Mouse (Mus musculus): Measurements from ENCODE around the gene Slc31a1. TPM values are rescaled to one million over a fixed set of nuclear protein-coding genes. Genes with fewer than 3 reads are reported as not detected.
A peak's percentile ranks its signal among the peaks of the same experiment; 100 is the strongest.

Gene Slc31a1
- total and polyA plus RNA-seq, 2 experiments = 75.3 to 88.4 TPM

DNA sequence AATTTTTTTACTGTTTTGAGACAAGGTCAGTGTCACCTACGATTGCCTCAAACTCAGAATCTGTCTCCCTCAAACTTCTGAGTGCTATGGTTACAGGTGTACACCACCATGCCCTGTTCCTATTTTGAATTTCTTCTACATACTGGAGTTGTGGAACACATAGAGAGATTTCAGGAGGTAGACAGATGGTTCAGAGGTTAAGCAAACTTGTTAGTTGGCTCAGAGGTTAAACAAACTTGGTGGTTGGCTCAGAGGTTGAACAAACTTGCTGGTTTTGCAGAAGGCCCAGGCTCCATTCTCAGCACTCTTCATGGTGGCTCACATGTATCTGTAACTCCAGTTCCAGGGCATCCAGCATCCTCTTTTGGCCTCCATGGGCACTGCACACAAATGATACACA, 23.6 kb downstream of the Slc31a1 start:
- H3K79me2 ChIP-seq (ENCODE audit: control insufficient read depth, insufficient read depth, low read length) = peaks cover 21% of the 10 kb centered on the region; the same call in 1 of the 2 replicates
- TF ChIP-seq CTCF (IDR thresholded peaks at IDR 0.05; ENCODE audit: low read depth, low read length) (no peak), POLR2A (IDR thresholded peaks at IDR 0.05; ENCODE audit: extremely low read depth, insufficient read depth, low read length) (no peak)
- H3K27ac ChIP-seq (replicated peaks; ENCODE audit: insufficient read depth, low read depth, low read length) = peak overlapping the region; percentile 37
- peaks cover 29% of the 10 kb centered on the region for H3K4me1 ChIP-seq (ENCODE audit: control insufficient read depth, insufficient read depth, low read length)
- peak; percentile 97 for DNase-seq (ENCODE audit: extremely low read depth, low read depth, low spot score)
- H3K9ac ChIP-seq (ENCODE audit: low read depth, low read length) = no peak overlapping the region
- no peaks in the 10 kb centered on the region for H3K27me3 ChIP-seq (ENCODE audit: control insufficient read depth, insufficient read depth, low read length)
- H3K4me3 ChIP-seq (ENCODE audit: insufficient read depth, low read depth, low read length) = no peak overlapping the region
- peaks cover 23% of the 10 kb centered on the region for H3K36me3 ChIP-seq (ENCODE audit: control insufficient read depth, insufficient read depth, low read length)
- 39% methylated on average over 1 of the region's 1 CpGs for WGBS

GRCm38 (mm10) chr4:62385439-62385838, 24.9 kb downstream of the Slc31a1 start:
- H3K27ac ChIP-seq (replicated peaks; ENCODE audit: insufficient read depth, low read depth, low read length) = no peak overlapping the region
- peaks cover 12% of the 10 kb centered on the region; the same call in 1 of the 2 replicates for H3K79me2 ChIP-seq (ENCODE audit: control insufficient read depth, insufficient read depth, low read length)
- H3K27me3 ChIP-seq (ENCODE audit: control insufficient read depth, insufficient read depth, low read length) = no peaks in the 10 kb centered on the region
- no peak overlapping the region for H3K9ac ChIP-seq (ENCODE audit: low read depth, low read length)
- WGBS = 96% methylated on average over 7 of the region's 7 CpGs
- TF ChIP-seq CTCF (IDR thresholded peaks at IDR 0.05; ENCODE audit: low read depth, low read length) (no peak), POLR2A (IDR thresholded peaks at IDR 0.05; ENCODE audit: extremely low read depth, insufficient read depth, low read length) (no peak)
- H3K36me3 ChIP-seq (ENCODE audit: control insufficient read depth, insufficient read depth, low read length) = peaks cover 29% of the 10 kb centered on the region
- peaks cover 36% of the 10 kb centered on the region for H3K4me1 ChIP-seq (ENCODE audit: control insufficient read depth, insufficient read depth, low read length)
- H3K4me3 ChIP-seq (ENCODE audit: insufficient read depth, low read depth, low read length) = no peak overlapping the region
- DNase-seq (ENCODE audit: extremely low read depth, low read depth, low spot score) = no peak

DNA sequence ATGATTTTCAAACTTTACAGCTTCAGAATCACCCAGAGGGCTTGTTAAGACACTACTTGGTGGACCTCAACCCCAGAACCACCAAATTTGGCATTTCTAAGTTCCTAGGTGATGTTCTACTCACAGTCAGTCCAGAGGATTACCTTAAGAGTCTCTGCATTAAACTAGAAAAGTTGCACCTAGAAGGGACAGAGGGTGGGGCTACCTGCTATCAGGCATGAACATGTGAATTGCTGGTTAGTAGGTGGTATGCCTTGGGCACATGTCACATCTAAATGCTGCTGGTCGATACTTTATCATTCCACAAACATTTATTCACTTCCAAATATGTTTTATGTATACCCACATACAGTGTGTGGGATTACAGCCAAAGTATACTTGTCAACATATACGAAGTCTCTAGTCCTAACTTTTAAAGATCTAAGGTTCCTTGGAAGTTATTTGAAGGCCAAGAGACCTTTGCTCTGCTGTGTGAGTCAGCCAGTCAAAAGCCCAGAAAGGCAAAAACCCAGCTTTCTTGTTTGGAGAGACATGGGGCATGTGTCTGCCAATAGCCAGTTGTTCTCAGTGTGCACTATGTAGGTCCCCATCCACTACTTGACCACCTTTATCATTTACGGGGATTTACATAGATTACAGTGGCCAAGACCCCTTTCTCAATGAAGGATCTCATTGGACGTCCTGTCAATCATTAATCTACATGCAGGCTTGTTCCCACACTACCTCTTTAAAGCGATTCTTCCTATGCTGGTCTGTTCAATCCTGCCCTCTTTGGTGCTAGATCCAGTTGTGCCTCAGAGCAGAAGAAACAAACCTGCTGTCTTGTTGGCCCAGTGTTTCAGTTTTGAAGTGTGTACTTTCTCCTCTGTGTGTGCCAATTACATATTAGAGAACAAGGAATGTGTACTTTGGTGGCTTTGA, 29.3 kb downstream of the Slc31a1 start:
- WGBS = 31% methylated on average over 5 of the region's 5 CpGs
- peak; percentile 81 for DNase-seq (ENCODE audit: extremely low read depth, low read depth, low spot score)
- H3K36me3 ChIP-seq (ENCODE audit: control insufficient read depth, insufficient read depth, low read length) = peaks cover 43% of the 10 kb centered on the region
- H3K4me3 ChIP-seq (ENCODE audit: insufficient read depth, low read depth, low read length) = no peak overlapping the region
- peaks cover 19% of the 10 kb centered on the region for H3K4me1 ChIP-seq (ENCODE audit: control insufficient read depth, insufficient read depth, low read length)
- peak overlapping the region; percentile 83 for H3K27ac ChIP-seq (replicated peaks; ENCODE audit: insufficient read depth, low read depth, low read length)
- no peak overlapping the region for H3K9ac ChIP-seq (ENCODE audit: low read depth, low read length)
- TF ChIP-seq POLR2A (IDR thresholded peaks at IDR 0.05; ENCODE audit: extremely low read depth, insufficient read depth, low read length) = no peak
- no peak for TF ChIP-seq CTCF (IDR thresholded peaks at IDR 0.05; ENCODE audit: low read depth, low read length)
- H3K27me3 ChIP-seq (ENCODE audit: control insufficient read depth, insufficient read depth, low read length) = no peaks in the 10 kb centered on the region
- H3K79me2 ChIP-seq (ENCODE audit: control insufficient read depth, insufficient read depth, low read length) = peaks cover 7% of the 10 kb centered on the region; the same call in 1 of the 2 replicates

DNA sequence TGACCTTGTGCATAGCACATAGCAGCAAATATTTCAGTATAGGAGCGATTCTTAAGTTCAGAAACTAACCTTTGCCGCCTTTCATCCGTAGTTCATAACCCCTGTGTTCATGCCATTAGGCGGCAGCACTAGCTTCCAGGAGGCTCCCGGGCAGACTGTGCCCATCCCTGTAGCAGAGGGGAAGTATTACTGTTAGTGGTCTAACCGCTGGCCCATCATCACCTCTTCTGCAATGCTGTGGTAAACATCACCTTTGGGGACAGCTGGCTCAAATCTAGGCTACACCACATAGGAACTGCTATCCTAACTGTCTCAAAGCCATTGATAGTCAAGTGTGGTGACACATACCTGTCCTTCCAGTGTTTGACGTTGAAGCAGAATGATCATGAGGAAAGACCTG, 31.4 kb downstream of the Slc31a1 start:
- Histone ChIP-seq H3K4me3 (ENCODE audit: insufficient read depth, low read depth, low read length) (no peak overlapping the region), H3K36me3 (ENCODE audit: control insufficient read depth, insufficient read depth, low read length) (peaks cover 46% of the 10 kb centered on the region), H3K4me1 (ENCODE audit: control insufficient read depth, insufficient read depth, low read length) (peaks cover 27% of the 10 kb centered on the region), H3K9ac (ENCODE audit: low read depth, low read length) (no peak overlapping the region), H3K27me3 (ENCODE audit: control insufficient read depth, insufficient read depth, low read length) (no peaks in the 10 kb centered on the region), H3K27ac (replicated peaks; ENCODE audit: insufficient read depth, low read depth, low read length) (no peak overlapping the region), H3K79me2 (ENCODE audit: control insufficient read depth, insufficient read depth, low read length) (peaks cover 7% of the 10 kb centered on the region; the same call in 1 of the 2 replicates)
- DNase-seq (ENCODE audit: extremely low read depth, low read depth, low spot score) = no peak
- 84% methylated on average over 7 of the region's 7 CpGs for whole genome bisulfite sequencing
- TF ChIP-seq CTCF (IDR thresholded peaks at IDR 0.05; ENCODE audit: low read depth, low read length) (no peak), POLR2A (IDR thresholded peaks at IDR 0.05; ENCODE audit: extremely low read depth, insufficient read depth, low read length) (no peak)

DNA sequence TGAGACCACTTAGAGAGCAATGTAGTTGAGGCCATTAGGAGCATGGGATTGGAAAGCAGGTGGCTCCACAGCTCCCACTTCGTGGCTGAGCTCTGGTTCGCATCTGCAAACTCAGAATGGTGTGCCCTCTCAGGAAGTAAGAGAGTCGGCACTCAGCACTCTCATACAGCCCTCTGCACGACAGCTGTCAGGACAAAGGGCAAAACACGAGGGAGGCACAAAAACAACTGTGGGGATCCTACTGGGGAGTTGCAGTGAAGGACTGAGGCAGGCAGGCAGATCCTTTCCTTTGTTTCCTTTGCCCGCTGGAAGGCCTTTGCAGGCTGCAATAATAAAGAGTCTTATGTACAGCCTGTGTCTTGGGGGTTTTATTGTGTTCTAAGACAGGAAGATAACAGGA, 32.9 kb downstream of the Slc31a1 start:
- no peak overlapping the region for H3K27ac ChIP-seq (replicated peaks; ENCODE audit: insufficient read depth, low read depth, low read length)
- peaks cover 30% of the 10 kb centered on the region for H3K4me1 ChIP-seq (ENCODE audit: control insufficient read depth, insufficient read depth, low read length)
- peaks cover 11% of the 10 kb centered on the region; the same call in 1 of the 2 replicates for H3K79me2 ChIP-seq (ENCODE audit: control insufficient read depth, insufficient read depth, low read length)
- H3K9ac ChIP-seq (ENCODE audit: low read depth, low read length) = no peak overlapping the region
- H3K27me3 ChIP-seq (ENCODE audit: control insufficient read depth, insufficient read depth, low read length) = no peaks in the 10 kb centered on the region
- no peak overlapping the region for H3K4me3 ChIP-seq (ENCODE audit: insufficient read depth, low read depth, low read length)
- peaks cover 42% of the 10 kb centered on the region for H3K36me3 ChIP-seq (ENCODE audit: control insufficient read depth, insufficient read depth, low read length)
- TF ChIP-seq POLR2A (IDR thresholded peaks at IDR 0.05; ENCODE audit: extremely low read depth, insufficient read depth, low read length) (no peak), CTCF (IDR thresholded peaks at IDR 0.05; ENCODE audit: low read depth, low read length) (no peak)
- WGBS = 36% methylated on average over 6 of the region's 6 CpGs
- peak; percentile 42 for DNase-seq (ENCODE audit: extremely low read depth, low read depth, low spot score)

DNA sequence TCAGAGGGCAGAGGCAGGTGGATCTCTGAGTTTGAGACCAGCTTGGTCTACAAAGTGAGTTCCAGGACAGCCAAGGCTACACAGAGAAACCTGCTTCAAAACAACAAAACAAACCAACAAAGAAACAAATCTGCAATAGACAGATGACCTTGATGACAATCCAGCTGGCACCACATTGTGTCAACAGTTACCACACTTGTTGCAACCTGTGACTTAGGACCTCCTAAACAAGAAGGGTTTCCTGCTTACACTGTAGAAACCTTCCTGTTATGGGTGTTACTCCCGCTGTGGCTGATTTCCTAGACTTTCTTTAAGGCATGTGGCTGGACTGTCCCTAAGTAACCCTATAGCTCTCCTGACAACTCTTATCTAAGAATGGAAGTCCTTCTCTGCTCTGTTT, 35.3 kb downstream of the Slc31a1 start:
- DNase-seq (ENCODE audit: extremely low read depth, low read depth, low spot score) = peak; percentile 96
- Histone ChIP-seq H3K36me3 (ENCODE audit: control insufficient read depth, insufficient read depth, low read length) (peaks cover 41% of the 10 kb centered on the region), H3K4me3 (ENCODE audit: insufficient read depth, low read depth, low read length) (no peak overlapping the region), H3K27ac (replicated peaks; ENCODE audit: insufficient read depth, low read depth, low read length) (peak overlapping the region; percentile 72), H3K27me3 (ENCODE audit: control insufficient read depth, insufficient read depth, low read length) (no peaks in the 10 kb centered on the region), H3K79me2 (ENCODE audit: control insufficient read depth, insufficient read depth, low read length) (peaks cover 7% of the 10 kb centered on the region; the same call in 1 of the 2 replicates), H3K4me1 (ENCODE audit: control insufficient read depth, insufficient read depth, low read length) (peaks cover 15% of the 10 kb centered on the region), H3K9ac (ENCODE audit: low read depth, low read length) (no peak overlapping the region)
- 13% methylated on average over 1 of the region's 1 CpGs for WGBS
- no peak for TF ChIP-seq CTCF (IDR thresholded peaks at IDR 0.05; ENCODE audit: low read depth, low read length)
- no peak for TF ChIP-seq POLR2A (IDR thresholded peaks at IDR 0.05; ENCODE audit: extremely low read depth, insufficient read depth, low read length)
